Mouse (Mus musculus) cerebral cortex, adult 2 months (tissue): ENCODE results near the gene Nfyc.

Source experiments
- WGBS: fragments of 180-500 bp; shearing (Covaris S2); methylation state at CpG from one replicate; pipeline ENCODE4 v1.1.7; 2018; 5-methylcytosine and 5-hydroxymethylcytosine counted together

Nfyc gene

DNA sequence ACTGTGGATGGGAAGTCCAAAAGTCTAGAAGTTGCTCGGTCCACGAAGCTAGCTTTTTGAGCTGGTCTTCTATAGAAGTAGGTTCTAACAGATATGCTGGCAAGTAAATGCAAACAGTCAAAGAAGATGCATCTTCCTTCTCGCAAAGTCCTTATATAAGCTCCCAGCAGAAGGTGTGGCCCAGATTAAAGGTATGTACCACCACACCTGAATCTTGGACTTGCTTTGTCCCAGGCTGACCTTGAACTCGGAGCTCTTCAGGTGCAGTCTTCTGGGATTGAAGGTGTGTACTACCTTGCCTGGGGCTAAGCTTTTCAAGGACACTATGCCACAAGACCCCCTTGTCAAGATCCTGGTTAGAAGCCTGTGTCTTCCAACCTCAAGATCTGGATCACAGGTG lies at the start of gene Nfyc:
Gene Nfyc, minus strand, starts transcription at position 101 of the 400 bp plus-strand sequence.
- WGBS, result 90% methylated on average over 4 of the region's 4 CpGs

DNA sequence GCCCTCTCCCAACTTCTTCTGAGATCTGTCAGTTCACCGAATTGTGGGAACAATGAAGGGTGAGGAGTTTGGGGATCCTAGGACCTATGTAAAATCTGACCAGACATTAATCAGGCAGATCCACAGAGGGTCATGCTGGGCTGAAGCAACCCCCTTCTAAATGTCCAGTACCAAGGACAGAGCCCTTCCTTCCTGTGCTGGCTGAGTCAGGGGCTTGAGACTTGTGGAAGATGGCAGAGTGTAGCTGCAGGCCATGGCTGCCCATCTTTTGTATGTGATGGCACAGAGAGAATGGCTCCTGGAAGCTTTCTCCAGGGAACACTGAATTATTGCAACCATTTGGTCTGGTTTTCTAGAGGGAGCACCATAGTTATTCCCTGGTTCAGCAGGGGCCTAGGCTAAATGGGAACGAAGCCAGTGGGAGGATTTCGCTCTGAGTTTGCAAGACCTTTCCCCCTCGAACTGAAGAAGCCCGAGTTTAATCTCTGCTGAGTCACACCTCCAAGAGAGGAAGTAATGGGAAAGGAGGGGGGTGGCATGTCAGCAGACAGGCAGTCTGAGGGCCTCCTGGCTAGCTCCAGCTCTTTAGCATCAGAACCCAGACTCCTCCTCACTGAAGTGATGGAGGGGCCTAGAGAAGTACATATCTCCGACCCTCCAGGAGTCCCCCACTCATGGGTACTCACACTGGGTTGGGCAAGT lies 49.5 kb upstream of the Nfyc start:
- WGBS, result 38% methylated on average over 6 of the region's 6 CpGs

DNA sequence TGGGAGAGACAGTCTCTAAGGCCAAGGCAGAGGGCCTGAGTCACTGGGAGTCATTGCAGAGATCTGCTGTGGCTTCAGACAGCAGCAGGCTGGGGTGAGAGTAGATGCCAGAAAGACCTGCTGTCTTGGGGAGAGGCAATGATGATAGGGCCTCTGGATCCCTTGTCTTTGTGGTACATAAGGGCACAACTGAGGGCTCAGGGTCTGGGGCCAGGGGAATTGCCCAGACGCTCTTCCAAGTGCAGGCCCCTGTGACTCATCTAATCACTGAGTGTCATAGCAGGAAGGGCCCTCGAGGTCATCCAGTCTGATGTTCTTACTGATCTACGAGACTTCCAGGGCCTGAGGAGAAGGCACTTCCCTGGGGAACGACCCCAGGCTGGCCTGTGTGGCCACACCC lies 48.0 kb upstream of the Nfyc start:
- 53% methylated on average over 4 of the region's 4 CpGs for WGBS

DNA sequence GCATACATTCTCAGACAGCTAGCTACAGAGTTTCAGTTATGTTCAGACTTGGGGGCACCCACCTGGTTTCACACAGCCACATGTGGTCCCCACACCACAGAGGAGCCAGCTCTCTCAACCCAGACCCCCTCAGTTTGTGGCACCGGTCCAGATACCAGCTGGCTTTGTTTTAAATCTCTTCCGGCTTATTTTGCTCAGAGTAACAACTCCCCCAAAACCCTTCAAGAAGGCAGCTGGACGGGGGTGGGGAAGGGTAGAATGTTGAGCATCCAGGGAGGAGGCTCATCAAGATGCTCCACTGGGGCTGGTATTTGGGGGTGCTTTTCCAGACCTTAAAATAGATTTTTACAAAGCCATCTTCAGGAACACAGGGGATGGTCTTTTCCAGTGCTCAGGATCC lies 47.4 kb upstream of the Nfyc start:
- WGBS, result 33% methylated on average over 3 of the region's 3 CpGs

DNA sequence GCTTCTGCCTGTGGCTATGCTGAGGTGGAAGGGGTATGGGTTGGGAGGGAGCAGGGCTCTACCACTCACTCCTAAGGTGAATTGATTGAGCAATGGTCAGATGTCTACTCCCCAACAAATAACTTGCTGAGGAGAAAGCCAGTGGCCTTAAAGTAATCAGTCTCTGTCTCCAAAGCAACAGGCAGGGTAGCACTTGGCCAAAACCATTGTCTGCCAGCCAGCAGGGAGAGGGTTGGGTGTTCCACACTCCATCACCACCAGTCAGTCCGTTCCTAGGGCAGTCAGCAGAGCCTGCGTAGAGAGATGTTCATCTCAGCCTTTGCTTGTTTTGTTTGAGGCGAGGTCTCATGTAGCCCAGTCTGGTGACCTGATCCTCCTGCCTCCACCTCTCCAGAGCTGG lies 44.6 kb upstream of the Nfyc start:
- WGBS, result 58% methylated on average over 3 of the region's 3 CpGs

DNA sequence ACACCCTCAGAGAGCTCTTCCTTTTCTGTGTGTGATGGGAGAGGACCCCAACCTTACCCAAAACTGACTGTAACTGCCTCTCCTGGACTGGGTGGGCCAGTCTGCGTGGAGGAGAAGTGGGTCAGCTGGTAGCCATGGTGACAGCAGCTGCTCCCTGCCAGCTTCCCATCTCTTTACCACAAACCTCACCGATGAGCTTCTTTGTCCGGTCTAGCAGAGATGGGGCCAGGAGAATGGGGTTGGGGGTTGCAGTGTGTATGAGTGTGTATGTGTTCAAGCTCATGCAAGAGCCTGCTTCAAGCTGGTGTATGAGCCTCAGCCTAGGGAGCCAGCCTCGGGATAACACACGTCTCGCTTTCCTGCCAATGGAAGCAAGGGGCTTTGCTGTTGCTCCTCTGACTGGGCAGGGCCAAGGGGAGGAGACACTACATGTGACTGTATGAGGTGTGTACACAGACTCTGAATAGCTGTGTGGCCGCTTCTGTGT lies 38.9 kb upstream of the Nfyc start:
- WGBS, result 30% methylated on average over 7 of the region's 7 CpGs

DNA sequence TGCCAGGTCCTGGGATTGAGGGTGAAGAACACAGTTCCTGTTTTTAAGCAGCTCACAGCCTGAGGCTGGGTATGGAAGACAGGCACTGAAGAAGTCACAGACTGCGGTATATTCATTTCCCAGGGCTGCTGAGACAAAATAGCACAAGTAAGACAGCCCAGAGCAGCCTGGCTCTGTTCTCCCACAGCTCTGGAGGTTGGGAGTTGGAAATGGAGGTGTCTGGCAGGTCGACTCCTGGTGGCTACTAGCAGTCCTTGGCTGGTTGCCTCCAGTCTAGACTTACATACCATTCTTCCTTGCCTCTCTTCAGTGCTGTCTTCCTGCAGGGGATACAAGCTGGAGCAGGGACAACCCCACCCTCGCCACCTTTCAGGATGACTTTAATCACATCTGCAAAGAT lies 37.6 kb upstream of the Nfyc start:
- 46% methylated on average over 3 of the region's 3 CpGs for WGBS

DNA sequence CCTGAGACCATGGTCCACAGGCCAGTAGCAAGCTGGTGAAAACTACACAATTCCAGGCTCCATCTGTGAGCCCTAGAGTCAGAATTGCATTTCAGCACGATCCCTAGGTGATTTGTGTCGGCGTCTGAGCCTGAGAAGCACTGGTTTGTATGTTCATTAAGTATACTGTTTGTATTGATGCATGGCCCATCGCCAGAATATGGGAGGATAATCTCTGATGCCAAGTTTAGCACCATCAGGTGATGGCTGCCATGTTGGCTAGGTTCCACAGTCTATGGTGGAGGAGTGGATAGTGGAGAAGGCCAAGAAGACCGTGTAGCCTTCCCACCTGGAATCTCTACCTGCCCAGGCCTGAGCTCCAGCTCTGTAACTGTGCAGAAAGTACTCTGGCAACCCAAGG lies 36.9 kb upstream of the Nfyc start:
- 69% methylated on average over 5 of the region's 5 CpGs for WGBS

DNA sequence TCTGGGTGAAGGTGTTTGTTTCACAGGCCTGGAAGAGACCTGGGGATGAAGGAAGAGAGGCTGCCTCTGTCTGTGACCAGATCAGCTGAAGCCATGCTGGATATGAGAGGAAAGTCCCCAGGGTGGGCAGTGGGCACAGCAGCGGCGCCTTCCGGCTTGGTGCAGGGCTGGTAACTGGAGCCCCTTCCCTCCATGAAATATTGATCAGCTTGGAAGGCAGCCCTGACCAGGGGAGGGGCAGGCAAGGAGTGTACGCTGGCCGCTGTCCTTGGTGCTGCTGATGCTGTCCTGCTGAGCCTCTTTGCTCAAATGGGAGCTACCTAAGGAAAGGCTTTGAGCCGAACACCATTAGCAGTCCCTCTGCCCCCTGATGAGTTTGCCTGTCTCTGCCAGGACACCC lies 34.8 kb upstream of the Nfyc start:
- 56% methylated on average over 6 of the region's 6 CpGs for WGBS

DNA sequence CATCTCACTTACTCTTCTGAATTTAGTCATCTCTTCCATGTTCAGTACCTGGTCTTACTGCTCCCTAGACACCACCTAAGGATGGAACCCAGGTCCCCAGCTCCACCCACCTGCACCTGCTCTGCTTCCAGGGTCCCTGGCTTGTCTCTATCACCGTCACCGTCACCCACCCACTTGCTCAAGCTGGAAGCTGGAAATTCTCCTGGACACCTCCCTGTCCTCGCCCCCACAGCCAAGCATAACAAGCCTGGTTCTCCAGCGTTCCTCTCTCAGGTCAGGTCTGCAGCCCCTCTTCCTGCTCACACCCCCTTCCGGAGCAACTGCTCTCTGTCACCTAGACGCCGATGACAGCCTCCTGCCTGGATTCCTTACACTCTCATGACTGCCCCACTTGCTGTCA lies 28.5 kb upstream of the Nfyc start:
- WGBS, result 46% methylated on average over 7 of the region's 7 CpGs

DNA sequence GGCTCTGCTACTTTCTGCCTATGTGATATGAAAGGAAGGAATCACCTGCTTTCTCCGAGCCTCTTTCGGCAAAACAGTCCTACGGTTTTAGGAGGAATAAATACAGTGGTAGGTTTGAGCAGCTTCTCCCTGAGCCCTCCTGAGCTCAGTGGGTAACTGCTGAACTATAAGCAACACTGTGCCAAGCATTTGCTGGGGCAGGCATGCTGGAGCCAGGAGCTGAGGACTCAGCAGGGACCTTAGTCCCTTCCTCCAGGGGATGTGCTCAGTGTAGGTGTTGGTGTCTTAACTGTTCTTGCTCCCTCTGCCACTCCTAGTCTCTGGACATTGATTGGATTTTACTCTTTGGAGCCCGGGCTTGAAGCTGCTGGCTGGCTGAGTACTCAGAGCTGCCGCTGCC lies 25.0 kb upstream of the Nfyc start:
- WGBS, result 35% methylated on average over 5 of the region's 5 CpGs

DNA sequence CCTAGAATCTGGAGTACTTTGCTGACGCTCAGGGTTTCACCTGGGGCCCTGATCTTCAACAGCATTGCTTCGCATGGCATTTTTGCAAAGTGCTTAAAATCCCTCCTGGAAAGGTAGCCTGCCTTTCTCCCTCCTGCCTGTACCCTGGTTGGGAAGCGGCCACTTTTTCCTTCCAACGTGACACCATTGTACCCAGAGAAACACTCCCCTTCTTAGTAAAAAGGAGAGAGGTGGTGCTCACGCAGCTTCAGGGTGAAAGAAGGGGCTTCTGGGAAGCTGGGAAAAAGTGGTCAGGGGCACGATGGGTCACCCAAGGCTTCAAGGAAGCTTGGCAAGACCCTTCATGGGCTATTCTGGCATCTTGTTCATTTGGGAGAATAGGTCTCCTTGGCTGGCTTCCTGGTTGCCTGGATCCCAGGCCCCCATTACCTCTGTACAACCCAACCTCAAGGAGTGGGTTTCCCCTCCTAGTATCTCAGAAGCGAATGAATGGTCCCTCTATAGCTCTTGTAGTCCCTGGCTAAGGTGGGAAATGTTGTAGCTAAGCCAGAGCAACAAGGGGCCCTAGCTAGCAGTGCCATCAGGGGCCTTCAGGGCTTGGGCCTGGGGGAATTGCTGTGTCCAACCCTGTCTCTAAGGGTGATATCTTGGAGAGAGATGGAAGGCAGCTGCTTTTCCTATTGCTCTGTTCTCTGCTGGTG lies 24.1 kb upstream of the Nfyc start:
- WGBS, result 31% methylated on average over 7 of the region's 7 CpGs

DNA sequence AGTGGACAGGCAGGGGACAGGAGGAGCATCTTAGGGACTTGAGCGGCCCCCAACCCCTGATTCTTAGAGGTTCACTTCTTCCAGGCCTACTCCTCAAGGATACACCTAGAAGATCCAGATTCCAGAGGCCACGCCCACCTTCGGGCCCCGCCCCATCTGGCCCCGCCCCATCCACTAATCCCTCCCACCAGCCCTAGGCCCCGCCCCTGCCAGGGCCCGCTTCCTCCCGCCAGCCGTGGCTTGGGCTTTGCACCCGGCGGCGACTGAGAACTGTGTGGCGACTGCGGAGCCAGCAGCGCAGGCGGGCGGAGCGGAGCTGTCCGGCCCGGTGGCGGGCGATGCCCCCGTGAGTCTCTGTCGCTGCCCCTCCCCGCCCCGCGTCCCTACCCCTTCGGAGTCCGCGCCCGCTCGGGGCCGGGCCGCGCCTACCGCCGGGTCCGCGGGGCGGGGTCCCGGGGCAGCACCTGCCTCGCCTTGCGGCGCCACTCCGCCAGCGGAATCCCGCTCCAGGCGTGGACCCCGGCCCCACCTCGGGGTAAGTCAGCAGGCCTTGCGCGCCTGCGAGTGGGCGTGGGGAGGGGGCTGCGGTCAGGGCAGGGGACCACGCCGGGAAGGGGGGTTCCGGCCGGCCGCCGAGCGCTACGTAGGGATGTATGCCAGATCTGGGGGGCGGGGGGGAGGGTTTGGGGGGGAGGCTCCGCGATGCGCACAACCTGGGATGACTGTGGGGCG lies 23.4 kb upstream of the Nfyc start, which contains the start of gene Rims3:
Gene Rims3, plus strand, starts transcription at position 229 of the 732 bp plus-strand sequence.
- WGBS, result 2% methylated on average over 68 of the region's 68 CpGs

DNA sequence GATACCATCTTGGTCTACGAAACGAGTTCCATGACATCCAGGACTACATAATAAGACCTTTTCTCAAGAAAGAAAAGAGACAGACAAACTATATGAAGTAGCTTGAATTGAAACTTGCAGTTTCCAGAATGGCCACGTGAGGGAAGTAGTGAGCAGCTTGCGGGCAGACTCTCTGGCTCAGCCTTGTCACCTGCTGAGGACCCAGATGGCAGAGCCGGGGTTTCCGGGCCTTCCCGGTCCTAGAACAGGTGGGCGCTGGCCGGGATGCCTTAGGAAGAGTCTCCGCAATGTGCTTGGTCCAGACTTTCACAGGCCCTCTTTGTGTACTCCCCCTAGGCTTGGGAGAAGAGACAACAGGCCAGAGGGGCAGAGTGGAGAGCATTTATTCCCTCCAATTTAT lies 19.6 kb upstream of the Nfyc start:
- WGBS, result 2% methylated on average over 10 of the region's 10 CpGs

DNA sequence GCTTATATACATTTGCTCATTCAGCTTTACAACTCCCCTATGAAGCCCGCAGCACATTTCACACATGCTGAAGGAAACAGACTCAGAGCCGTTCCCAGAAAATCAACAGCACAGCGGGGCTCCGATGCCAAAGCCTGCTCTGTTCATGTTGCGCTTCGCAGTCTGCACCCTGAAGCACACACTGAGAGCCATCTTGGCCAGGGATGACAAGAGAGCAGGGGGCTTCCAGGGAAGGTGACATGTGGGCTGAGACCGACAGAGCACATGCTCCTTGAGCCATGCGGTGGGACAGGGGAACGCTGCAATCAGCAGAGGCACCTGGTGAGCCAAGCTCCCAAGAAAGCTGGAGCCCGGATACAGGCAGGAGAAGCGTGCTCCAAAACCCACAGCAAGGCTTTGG lies 18.1 kb upstream of the Nfyc start:
- WGBS, result 51% methylated on average over 11 of the region's 11 CpGs

DNA sequence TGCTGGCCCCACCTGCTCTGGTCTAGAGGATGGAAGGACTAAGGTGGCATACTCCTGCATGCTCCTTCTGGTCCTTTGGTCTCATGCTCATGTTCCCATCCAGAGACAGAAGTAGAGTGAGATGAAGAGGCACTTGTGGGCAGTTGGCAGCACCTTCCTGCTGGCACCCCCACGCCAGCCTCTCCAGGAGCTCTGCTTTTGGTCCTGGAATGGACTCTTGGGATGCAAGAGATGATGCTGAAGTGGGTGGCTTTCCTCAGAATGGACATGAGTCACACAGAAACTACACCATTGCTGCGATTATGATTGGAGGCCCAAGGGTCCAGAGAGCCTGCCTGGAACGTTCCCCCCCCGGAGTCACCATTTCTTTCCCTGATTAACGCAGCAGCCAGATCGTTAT lies 17.5 kb upstream of the Nfyc start:
- WGBS, result 58% methylated on average over 6 of the region's 6 CpGs

DNA sequence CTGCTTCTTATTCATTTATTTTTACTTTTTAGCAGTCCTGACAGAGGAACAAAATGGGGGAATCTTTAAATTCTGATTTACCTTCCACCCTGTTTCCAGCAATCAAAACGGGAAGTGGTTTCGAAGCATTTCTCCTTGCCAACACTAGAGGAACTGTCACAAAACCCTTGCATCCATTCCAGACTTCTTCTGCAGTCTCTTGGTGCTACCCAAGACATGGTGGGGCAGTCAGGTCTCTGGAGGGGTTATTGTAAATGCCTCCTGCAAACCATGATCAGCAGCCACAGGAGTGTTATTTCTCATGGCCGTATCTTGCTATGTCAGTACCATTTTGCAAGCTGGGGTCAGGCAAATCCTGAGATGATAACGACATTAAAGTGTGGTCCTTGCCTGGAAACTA lies 13.7 kb upstream of the Nfyc start:
- 88% methylated on average over 4 of the region's 4 CpGs for WGBS

DNA sequence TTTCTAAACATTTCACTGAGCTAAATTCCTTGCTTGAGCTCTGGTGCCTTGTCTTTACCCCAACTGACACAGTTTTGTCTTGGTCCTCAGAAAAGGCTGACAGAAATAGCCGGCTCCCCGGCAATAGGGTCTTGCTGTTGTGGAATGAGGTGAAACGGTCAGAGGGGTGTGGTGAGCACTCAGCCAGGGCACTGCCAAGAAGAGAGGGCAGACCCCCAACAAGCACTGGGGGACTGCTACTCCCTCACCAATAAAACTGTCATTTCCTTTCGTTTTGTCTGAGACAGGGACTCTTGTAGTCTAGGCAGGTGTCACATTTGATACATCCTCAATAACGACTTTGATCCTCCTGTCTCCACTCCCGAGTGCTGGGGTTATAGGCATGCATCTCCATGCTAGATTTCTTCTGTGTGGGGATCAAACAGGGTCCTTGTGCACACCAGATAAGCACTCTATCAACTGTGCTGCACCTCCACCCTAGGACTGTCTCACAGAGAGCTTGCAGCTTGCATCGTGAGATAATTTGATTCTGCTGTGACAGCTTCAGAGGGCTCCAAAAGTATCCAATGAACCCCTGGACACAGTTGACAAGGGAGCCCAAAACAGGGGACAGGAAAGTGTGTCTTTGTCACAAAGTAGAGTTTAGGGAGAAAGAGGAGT lies 13.2 kb upstream of the Nfyc start:
- 70% methylated on average over 7 of the region's 7 CpGs for WGBS

DNA sequence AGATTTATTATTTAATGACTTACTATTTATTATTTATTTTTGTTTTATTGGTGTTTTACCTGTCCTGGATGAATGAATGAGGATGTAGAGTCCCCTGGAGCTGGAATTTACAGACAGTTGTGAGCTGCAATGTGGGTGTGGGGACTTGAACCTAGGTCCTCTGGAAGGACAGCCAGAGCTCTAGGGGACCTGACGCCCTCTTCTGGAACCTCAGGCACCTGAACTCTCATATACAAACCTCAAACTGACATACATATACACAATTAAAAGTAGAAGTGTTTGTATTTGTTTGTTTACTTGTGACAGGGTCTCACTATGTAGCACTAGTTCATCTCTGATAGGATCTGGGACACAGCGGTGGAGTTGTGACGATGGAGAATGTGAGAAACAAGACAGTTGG lies 10.0 kb upstream of the Nfyc start:
- 87% methylated on average over 3 of the region's 3 CpGs for WGBS

DNA sequence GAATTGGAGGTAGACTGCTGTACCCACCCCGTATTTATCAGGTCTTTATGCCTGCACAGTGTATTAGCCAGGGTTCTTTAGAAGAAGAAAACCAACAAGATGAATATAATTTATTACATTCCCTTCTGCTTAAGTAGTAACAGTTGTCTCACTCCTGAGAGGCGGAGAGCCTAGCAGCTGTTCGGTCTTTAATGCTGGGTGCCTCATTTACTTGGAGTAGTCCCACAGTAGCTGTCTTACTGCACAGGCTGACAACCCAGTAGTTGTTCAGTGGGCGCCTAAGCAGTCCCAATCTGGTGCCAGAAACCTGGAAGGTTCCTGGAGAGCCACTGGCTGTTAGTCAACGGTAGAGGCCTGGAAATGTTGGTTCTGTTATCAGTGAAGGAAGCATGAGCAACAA lies 605 bp downstream of the Nfyc start:
- WGBS, result 66% methylated on average over 5 of the region's 5 CpGs

DNA sequence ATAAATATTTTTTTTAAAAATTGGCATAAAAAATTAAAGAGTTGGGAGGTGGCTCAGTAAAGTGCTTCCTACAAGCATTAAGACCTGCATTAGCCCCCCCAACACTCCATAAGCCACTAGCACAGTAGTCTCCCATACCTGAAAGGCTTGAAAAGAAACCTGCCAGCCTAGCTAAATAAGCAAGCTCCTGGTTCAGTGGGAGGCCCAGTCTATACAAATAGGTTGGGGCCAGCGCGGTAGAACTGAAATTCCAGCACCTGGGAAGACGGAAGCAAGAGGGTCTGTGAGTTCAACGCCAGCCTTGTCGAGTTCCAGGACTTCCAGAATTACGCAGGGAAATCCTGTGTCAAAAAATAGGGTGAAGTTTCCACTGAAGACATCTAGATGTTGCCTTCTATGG lies 5.0 kb downstream of the Nfyc start:
- WGBS, result 94% methylated on average over 6 of the region's 6 CpGs
